13 mouse cellular contexts compared by ENCODE assay signal in genomic region chr13:117031546-117031945, GRCm38 (mm10). TPM values are rescaled to one million over a fixed set of nuclear protein-coding genes. Genes with fewer than 3 reads are reported as not detected.
DNase-seq lines count a peak whose midpoint lies in the region; ATAC-seq and TF ChIP-seq lines count a peak whose summit lies in the region.
"Had no signal": no experiment of that assay in that cellular context is flagged by ENCODE, and none has a peak within 500 bp of the region (broad histone marks: within the 10 kb centered on the region; RNA-seq: fewer than 3 reads in every experiment).

No protein-coding gene starts in this region.

- 48% methylated on average over 6 of the region's 6 CpGs for WGBS in liver, postnatal 0 days (ENCODE audit: insufficient replicate concordance)
- WGBS in liver, embryonic 12.5 days (ENCODE audit: insufficient replicate concordance): 54% methylated on average over 6 of the region's 6 CpGs
- WGBS in lung, embryonic 15.5 days: 35% methylated on average over 6 of the region's 6 CpGs
- WGBS in stomach, embryonic 15.5 days: 33% methylated on average over 6 of the region's 6 CpGs

- DNase-seq in liver, postnatal 0 days: no peak
- peak; percentile 95 for DNase-seq in fat pad, adult 2 months (ENCODE audit: extremely low read depth, low read depth, low spot score)
- DNase-seq in layer of hippocampus, adult 8-10 months (ENCODE audit: low spot score in 2 of 2): no peak
- no peak for DNase-seq in embryo, embryonic 9.5 days (ENCODE audit: extremely low spot score)
- DNase-seq: cerebellum, adult 9-11 months; left cerebral cortex, postnatal 4 days; retina, postnatal 1 day had no signal

- no peak overlapping the region for H3K27ac ChIP-seq in liver, postnatal 0 days (ENCODE audit: low read depth)
- no peak overlapping the region for H3K27ac ChIP-seq in liver, embryonic 12.5 days
- H3K27ac ChIP-seq in lung, embryonic 15.5 days: no peak overlapping the region
- H3K27ac ChIP-seq in stomach, embryonic 15.5 days: no peak overlapping the region
- H3K27ac ChIP-seq: heart, embryonic 10.5 days; hindbrain, embryonic 10.5 days had no signal

- no peak overlapping the region for H3K9ac ChIP-seq in liver, postnatal 0 days (replicated peaks)
- no peak overlapping the region for H3K9ac ChIP-seq in liver, embryonic 12.5 days
- H3K9ac ChIP-seq in lung, embryonic 15.5 days: no peak overlapping the region
- H3K9ac ChIP-seq in stomach, embryonic 15.5 days: no peak overlapping the region

- TF ChIP-seq CTCF in liver, postnatal 0 days (IDR thresholded peaks at IDR 0.05; ENCODE audit: low read depth): no peak

- H3K4me3 ChIP-seq in liver, postnatal 0 days (ENCODE audit: low read depth, low read length): no peak overlapping the region
- H3K4me3 ChIP-seq in liver, embryonic 12.5 days: no peak overlapping the region
- no peak overlapping the region for H3K4me3 ChIP-seq in lung, embryonic 15.5 days
- H3K4me3 ChIP-seq in stomach, embryonic 15.5 days (replicated peaks): no peak overlapping the region
- H3K4me3 ChIP-seq: heart, embryonic 10.5 days; hindbrain, embryonic 10.5 days; megakaryocyte, embryonic 14.5 days had no signal

- ATAC-seq in liver, postnatal 0 days: peak; percentile 30; the same call in 1 of the 2 replicates
- no peak for ATAC-seq in liver, embryonic 12.5 days
- peak; percentile 73; the same call in 1 of the 2 replicates for ATAC-seq in lung, embryonic 15.5 days (ENCODE audit: borderline replicate concordance, extremely low read depth, low FRiP score, low TSS enrichment)
- peak; percentile 82 for ATAC-seq in stomach, embryonic 15.5 days (ENCODE audit: insufficient read depth, low FRiP score, low read depth)

- H3K36me3 ChIP-seq in liver, postnatal 0 days (replicated peaks; ENCODE audit: insufficient read depth, low read length): no peaks in the 10 kb centered on the region
- H3K36me3 ChIP-seq in liver, embryonic 12.5 days: no peaks in the 10 kb centered on the region
- no peaks in the 10 kb centered on the region for H3K36me3 ChIP-seq in lung, embryonic 15.5 days
- no peaks in the 10 kb centered on the region for H3K36me3 ChIP-seq in stomach, embryonic 15.5 days
- H3K36me3 ChIP-seq: heart, embryonic 10.5 days; hindbrain, embryonic 10.5 days had no signal

- peak overlapping the region; percentile 19; the same call in 1 of the 2 replicates for H3K4me2 ChIP-seq in liver, postnatal 0 days (ENCODE audit: low read depth, low read length)
- no peak overlapping the region for H3K4me2 ChIP-seq in liver, embryonic 12.5 days
- H3K4me2 ChIP-seq in lung, embryonic 15.5 days: no peak overlapping the region
- H3K4me2 ChIP-seq in stomach, embryonic 15.5 days: no peak overlapping the region; the same call in 1 of the 2 replicates

- H3K27me3 ChIP-seq in liver, postnatal 0 days (ENCODE audit: insufficient read depth, low read length): peaks cover 6% of the 10 kb centered on the region
- H3K27me3 ChIP-seq in liver, embryonic 12.5 days (replicated peaks): peaks cover 17% of the 10 kb centered on the region
- no peaks in the 10 kb centered on the region for H3K27me3 ChIP-seq in lung, embryonic 15.5 days
- H3K27me3 ChIP-seq in stomach, embryonic 15.5 days (replicated peaks): no peaks in the 10 kb centered on the region

- no peak for TF ChIP-seq EP300 in liver, postnatal 0 days (IDR thresholded peaks at IDR 0.05; ENCODE audit: low read depth)

- peaks cover 20% of the 10 kb centered on the region for H3K4me1 ChIP-seq in liver, postnatal 0 days (ENCODE audit: insufficient read depth)
- peaks cover 13% of the 10 kb centered on the region for H3K4me1 ChIP-seq in liver, embryonic 12.5 days
- H3K4me1 ChIP-seq in lung, embryonic 15.5 days: 0 out of 2 replicates have a peak, but pooled peaks cover 3% of the 10 kb centered on the region
- no peaks in the 10 kb centered on the region for H3K4me1 ChIP-seq in stomach, embryonic 15.5 days

- no peaks in the 10 kb centered on the region for H3K9me3 ChIP-seq in liver, postnatal 0 days (ENCODE audit: low read length)
- no peaks in the 10 kb centered on the region for H3K9me3 ChIP-seq in liver, embryonic 12.5 days (replicated peaks)
- no peaks in the 10 kb centered on the region for H3K9me3 ChIP-seq in lung, embryonic 15.5 days
- H3K9me3 ChIP-seq in stomach, embryonic 15.5 days: no peaks in the 10 kb centered on the region
- H3K9me3 ChIP-seq: heart, embryonic 10.5 days; hindbrain, embryonic 10.5 days; megakaryocyte, embryonic 14.5 days had no signal

RNA-seq across cellular contexts. Expression of gene Parp8, which starts 6.2 kb away (rescaled TPM):
- 2.0 and 2.2 TPM in 2 replicates for polyA plus RNA-seq in liver, postnatal 0 days (2015; fragmentation: Nextera tagmentation; extraction: Ambion mirVana)
- polyA plus RNA-seq in liver, embryonic 12.5 days (2016; fragmentation: Nextera tagmentation; extraction: Ambion mirVana): 3.9 TPM in 2 replicates
- 9.2 and 10.3 TPM in 2 replicates for polyA plus RNA-seq in lung, embryonic 15.5 days (2015; fragmentation: Nextera tagmentation; extraction: Ambion mirVana)
- 14.1 and 15.7 TPM in 2 replicates for polyA plus RNA-seq in stomach, embryonic 15.5 days (2015; fragmentation: Nextera tagmentation; extraction: Ambion mirVana)
- 10 to 100 TPM; 27.7 to 37.8 (median 33.0) TPM for total RNA-seq in layer of hippocampus, adult 8-10 months (2022)
